Mouse (Mus musculus) spleen, postnatal 4 days (tissue): ENCODE results near the gene Kat7.
A peak's percentile ranks its signal among the peaks of the same experiment; 100 is the strongest.

ENCODE experiments used
- DNase-seq, 2 experiments: peaks; one replicate each; pipeline ENCODE4 v3.0.0; 2022; ENCODE audit warnings: low spot score in 2 of 2

Kat7 gene

DNA sequence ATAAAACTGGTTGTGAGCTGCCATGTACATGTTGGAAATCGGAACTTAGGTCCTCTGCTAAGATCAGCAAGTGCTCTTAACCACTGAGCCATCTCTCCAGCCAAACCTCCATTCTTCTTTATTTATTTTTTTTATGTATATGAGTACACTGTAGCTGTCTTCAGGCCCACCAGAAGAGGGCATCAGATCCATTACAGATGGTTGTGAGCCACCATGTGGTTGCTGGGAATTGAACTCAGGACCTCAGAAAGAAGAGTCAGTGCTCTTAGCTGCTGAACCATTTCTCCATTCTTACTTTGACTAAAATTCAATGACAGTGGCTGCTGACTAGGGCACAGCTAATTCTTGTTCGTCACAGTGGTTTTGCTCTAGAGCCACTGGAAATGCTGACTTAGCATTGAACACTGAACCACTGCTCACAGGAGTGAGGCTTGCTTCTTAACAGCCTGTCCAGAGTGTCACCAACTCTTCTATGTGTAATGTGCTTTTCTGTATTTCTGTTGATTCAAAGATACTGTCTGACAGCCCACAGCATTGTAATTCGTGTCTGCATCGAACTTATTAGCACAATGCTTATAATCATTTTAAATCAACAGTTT, 30.9 kb downstream of the Kat7 start:
- DNase-seq: no peak

DNA sequence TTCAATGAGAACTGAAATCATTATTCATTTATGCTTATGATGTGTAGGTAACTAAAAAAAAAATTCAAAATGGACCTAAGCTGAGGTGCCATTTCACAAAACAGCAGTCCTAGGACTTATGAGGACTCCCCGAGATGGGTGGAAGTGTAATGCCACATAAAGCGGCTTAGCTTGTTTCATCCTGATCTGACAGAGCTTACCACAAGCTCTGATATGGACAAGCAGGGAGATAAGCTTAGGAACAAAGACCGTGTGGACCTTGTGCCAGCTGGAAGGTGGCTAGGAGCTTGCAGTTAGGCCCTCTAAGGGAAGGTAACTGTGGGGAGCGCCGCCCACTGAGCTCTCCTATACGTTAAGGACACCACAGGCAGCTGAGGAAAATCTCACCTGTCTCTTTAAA, 34.0 kb downstream of the Kat7 start:
- no peak for DNase-seq

DNA sequence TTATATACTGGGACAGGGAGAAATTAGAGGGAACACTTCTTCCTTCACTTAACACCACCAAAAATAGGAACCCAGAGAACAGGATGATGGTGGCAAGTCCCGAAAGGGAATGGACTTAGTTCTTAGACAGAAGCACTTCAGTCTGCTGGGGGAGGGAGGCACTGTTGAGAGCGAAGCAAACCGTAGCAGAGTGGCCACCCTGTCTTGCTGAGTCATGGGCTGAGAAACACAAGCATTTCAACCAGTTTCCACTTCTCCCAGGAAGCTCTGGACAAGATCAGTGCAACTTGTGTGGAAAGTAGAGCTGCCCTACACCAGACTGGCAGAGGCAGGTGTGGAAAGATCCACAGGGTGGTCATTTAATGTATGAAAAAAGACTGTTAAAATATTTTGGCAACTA, 35.4 kb downstream of the Kat7 start:
- DNase-seq: no peak

DNA sequence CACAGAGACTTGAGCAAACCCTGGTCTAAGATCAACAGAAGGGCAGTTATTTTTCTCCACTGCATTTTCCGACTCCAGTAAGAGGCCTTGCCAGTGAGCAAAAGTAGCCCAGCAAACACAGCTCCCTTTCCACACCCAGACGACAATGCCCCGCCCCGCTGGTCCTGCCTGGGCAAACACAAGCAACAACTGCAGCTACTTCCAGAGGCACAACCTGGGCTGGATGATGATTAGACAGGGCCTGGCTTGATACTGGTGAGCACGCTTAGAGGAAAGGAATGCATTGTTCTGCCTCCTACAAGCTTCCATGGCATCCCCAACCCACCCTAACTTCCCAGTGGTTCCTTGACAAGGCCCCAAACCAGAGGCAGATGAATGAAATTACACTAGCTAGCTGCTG, 36.4 kb downstream of the Kat7 start:
- DNase-seq: no peak

DNA sequence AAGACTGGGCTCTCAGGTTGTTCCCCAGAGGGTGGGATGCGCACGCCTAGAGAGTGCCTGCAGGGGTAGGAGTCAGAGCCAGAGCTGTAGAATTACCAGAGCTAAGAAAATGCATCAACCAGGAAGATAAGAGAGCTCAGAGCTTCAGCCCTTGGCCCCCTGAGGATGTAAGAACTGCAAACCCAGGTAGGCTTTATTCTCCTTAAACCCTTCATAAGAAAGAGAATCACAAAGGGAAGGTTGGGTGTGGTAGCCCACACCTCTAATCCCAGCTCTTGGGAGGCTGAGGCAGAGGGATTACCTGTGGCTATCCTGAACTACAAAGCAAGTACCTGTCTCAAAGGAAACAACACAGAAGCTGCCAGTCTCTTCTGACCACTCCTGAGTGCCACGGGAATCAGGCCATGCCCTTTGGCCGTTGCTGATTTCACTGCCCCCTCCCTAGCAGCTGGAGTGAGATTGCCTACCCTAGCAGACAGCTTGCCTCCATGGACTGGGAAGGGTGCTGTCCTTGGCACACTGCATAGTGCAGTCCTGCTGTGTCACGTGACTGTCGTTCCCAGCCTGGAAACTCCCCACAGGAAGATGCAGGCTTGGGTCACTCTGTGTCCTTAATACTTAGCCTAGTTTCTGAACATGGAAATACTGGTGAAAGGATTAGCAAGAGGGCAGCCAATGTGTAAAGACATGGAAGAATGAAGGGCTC, 43.4 kb downstream of the Kat7 start:
- DNase-seq: no peak

DNA sequence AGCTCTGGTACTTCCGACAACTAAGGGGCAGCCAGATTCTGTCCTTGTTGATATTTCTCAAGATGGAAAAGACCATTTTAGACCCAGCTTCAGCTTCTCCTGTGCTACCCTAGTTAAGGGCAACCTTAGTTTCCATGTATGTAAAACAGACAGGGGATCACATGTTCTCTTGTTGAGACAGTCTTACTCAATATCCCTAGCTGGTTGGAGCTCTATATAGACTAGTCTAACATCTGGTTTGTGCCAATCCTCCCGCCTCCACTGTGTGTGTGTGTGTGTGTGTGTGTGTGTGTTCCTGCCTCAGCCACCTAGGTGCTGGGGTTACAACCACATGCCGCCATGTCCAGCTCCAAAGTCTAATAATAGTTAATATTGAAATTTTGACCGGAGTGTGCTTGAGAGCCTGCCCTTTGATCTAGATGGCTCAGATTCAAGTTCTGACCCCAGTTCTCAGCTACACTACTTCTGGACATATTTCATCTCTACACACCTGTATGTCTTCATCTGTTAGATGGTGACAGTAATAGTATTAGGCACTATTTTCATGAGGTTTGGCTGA, 45.5 kb downstream of the Kat7 start:
- no peak for DNase-seq

DNA sequence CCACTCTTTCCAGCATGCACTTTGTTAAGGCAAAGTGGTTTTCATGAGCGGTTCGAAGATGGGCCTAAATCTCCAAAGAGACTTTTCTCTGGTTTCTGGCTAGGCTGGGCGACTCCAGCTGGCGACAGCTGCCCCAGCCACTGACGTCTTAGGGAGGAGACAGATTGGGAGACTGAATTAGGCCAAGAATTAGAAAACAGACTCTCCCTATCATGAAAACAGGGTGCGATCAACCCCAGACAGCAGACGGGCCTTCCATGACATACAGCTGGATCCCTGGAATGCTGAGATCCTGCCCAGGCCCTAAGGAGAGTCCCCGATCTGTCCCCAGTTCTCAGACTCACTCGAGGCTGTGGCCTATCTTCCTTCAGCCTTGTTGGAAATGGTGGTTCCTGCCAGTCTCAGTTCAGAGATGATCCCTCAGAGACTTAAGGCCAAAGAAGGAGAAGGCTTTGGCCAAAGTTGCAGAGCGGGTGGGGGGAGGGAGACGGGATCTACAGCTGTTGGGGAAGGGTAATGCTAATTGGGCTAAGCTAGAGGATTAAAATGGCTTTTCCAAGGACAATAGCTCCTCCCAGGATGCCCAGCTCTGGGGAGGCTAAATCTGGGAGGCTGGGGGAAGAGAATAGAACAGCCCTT, 46.1 kb downstream of the Kat7 start:
- DNase-seq: no peak

DNA sequence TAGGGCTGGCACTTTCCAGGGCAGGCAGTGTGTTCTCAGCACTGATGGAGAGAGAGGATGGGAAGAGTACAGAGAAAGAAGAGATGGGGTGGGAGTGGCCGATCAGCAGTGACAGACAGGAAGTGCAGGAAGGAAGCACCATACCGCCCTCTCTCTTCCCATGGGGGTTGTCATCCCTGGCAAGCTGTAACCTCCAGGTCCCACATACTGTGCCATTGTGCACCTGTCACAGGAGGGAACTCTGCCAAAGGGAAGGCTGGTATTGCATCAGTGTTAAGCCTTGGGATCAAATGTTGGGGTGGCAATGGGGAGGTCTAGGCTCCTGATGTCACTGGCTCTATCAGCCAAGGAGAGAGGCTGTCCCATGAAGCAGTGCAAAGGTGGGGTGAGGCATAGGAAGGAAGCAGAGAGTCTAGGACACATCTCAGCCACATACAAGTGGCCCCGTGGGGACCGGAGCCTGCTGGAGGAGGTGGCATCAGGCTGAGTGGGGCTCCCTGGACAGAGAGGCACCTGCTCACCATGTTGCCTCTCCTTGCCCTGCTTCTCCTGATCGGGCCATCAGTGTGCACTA, 48.8 kb downstream of the Kat7 start, which contains the start of gene Tac4:
Gene Tac4 (plus strand): TSS at position 352 of the 574 bp plus-strand sequence.
- DNase-seq: no peak

DNA sequence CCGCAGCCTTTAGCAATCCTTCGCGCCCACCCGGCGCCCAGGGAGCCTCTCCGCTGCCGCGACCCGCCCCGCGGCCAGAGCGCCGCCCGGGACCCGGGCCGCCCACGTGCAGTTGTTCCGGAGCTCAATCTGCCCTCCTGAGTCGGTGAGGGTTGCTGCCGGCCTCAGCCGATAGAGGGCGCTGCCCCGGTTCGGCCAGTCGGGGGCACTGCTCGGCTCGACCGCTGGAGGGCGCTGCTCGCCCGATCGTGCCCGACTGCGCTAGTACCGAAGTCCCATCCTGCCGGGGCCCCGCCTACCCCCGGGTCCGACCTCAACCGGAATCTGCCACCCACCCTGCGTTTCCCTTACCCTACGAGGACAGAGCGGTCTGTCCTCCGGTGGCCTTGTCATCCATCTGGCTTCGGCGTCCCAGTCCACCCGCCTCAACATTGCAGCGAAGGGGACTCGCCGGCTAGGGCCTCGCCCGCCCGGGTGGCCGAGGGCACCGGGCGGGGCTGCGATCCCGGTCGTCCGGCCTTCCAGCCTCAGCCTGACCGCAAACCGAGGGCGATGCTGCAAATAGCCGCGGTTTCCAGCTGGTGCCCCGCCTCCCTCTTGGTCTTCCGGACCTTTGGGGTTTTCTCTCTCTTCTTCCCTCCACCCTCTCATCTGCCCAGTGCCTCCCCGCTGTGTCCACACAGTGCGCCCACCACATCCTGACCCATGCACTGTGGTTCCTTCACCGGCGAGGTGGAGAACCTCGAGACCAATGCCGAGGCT, 50.8 kb downstream of the Kat7 start:
- peak; percentile 90 to 99 for DNase-seq

DNA sequence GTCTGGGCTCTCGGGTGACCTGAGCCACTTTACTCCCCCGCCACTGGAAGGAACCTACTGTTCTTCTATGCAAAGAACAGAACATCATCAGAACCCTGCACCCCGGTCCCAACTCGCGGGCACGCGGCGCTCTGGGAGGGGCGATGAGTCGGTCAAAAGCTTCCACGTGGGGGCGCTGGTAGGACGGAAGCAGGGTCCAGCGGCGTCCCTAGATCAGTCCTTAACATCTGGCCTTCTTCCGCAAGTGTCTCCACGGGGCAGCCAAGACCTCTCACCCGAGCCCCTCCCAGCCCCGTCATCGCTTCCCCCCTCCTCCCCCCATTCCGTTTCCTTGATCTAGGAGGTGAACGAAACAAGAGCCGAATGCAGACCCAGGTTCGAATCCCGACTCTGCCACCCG, 51.6 kb downstream of the Kat7 start:
- peak; percentile 87 to 95 for DNase-seq

DNA sequence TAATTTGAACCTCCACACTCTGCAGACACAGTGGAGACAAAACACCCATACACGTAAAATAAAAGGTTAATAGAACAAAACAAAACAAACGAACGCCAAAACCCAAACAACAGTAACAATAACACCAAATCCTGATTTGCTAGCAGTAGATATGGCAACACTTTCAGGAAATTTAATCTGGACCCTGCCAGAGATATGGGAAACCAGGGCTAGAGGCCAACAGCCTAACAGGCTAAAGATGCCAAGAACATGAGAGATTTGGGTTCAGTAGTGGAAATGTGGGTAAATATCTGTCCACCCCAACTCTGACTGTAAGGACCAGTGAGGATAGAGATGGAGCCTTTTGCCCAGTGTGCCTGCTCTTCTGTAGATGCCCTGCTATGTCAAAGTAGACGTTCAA, 52.1 kb downstream of the Kat7 start:
- DNase-seq: no peak

DNA sequence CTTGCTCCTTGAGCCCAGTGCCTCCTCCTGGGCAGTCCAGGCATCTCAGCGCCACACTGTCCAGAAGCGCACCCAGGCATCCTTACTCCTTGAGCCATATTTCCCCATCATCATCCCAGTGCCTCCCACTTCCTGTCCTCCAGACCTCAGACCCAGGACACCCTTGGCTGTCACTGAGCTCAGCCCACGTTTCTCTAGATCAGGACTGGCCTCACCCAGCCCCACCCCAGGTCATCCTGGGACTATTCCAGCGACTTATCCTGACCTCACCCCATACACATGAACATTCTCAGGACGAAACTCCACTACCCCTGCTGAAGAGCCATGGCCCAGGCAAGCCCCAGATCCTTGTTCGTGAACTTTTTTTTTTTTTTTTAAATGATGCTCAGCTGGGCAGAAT, 54.3 kb downstream of the Kat7 start:
- no peak for DNase-seq

DNA sequence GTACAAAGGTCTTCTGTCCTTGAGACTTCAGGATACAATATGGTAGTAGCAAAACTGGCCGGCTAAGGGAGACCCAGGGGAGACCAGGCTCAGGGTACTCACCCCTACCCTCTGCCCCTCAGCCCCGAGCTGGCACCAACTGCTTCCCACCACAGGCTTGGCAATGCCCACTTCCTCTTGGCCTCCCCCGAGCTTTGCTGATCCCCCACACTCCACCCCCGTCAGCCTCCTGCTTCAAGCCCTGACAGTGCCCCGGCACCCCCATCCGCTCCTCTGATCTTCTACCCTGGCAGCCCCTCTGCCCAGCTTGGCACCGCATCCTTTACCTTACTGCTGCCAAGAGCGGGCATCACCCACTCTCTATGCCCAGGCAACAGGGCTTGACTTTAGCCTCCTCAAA, 55.9 kb downstream of the Kat7 start:
- DNase-seq: no peak

DNA sequence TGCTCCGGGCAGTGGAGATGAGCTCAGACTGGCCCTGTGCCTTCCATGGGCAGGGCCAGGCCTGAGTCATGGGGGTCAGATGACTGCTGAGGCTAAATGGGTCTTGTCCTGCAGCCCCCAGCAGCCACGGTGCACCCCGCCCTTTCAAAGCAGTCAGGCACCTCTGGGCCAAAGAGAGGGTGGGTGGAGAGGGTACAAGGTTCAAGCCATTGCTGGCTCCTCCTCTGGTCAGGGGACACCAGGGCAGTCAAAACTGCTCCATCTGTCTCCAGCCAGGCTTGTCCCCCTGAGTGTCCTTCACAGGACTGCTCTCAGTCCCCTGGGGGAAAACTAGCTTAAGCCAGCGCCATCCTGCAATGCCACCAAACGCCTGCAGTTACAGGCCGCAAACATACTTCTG, 57.9 kb downstream of the Kat7 start:
- DNase-seq: no peak

DNA sequence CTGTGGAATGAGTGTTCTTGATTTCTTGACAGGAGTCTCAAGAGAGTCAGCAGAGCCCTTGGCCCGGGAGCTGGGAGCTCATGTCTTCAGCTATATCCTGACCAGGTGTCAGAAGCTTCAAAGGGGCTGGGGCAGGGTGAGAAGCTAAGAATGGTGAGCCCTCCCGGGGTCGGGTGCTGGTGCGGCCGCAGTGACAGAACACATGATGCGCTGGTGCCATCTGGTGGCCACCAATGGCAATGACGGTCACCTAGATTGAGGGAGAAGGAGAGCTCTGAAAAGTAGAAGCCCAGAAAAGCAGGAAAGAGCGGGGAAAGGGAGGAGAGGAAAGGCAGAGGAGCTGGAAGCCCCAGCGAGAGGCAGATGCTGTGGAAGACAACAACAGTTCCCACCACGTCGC, 58.8 kb downstream of the Kat7 start:
- DNase-seq: peak; percentile 62 to 87

DNA sequence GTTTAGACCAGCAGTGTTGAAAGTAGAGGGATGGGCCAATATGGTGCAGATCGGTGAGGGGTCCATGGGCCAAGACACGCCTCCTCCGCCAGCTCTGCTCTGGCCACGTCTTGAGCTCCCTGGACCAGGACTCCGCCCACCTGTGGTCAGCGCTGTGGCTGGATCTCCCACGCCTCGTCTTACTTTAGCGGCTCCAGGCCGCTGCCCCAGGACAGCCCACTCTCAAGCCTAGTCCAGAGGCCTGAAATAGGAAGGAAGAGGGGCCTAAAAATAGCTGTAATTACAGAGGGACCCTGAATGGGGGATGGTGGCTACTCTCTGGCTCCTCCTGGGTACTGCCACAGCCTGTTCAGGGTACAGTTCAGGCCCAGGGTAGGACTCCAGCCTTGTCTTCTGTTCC, 59.9 kb downstream of the Kat7 start:
- no peak for DNase-seq

DNA sequence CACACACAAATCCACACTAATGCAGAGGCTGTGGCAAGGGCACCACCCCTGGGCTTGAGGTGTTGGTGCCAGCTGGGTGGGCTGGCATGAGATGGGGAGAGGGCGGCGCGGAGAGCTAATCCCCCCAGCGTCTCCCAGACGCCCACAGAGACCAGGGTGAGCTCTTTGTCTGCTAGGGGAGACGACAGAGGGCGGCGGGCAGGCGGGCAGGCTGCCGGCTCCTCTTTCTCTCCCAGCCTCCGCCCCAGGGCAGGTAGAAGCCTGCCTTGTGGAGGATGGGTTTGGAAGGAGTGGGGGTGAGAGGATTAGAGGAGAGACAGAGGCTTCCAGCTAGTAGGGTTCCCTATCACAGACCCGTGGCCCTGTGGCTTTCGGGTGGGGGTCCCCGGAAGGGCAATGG, 63.0 kb downstream of the Kat7 start:
- no peak for DNase-seq

DNA sequence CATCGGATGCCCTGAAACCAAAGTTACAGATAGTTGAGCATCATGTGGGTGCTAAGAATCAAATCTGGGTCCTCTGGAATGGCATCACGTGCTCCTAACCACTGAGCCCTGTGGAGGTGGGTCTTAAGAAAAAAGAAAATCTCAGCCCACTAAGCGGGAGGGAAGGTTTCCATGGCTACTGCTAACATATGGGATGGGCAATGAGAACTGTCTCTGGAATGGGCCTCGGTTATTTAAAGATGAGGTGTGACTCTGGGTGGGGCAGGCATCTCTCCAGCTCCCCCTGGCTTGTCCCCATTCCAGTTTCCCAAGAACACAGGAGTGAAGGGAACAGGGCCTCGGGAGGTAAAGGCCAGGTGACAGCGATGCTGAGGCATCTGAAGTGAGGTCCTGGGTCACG, 64.6 kb downstream of the Kat7 start:
- no peak for DNase-seq

DNA sequence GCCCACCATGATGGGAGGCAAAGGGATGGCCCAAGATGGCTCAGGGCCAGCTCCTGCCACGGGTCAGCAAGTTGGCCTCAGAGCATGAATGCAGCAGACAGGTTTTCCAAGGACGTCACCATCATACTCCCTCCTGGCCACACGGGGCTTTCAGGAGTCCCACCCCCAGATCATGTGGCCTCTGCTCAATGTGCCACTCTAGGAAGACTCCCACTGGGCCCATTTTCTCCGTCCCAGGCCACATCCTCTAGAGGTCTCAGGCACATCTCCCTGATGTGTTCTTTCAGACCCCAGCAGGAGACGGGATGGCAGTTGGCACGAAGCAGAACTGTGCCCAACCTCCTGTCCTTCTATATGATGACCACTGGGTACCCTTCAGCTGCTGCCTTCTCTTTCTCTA, 67.4 kb downstream of the Kat7 start:
- no peak for DNase-seq

DNA sequence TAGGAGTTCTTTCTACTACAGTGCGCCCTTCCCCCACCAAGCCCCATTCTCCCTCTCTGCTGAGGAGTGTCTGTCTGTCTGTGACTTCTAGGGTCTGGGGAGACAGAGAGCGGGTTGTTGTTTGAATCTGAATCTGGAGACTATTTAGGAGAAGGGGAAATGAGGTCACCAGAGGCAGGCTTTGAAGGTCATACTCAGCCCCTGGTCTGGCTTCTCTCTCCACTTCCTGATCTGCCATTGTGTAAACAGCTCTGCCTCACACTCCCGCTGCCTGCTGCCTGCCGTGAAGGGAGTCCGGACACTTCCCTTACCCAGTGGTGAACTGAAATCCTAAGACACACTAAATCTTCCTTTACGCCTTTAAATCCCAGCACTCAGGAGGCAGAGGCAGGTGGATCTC, 71.6 kb downstream of the Kat7 start:
- no peak for DNase-seq

DNA sequence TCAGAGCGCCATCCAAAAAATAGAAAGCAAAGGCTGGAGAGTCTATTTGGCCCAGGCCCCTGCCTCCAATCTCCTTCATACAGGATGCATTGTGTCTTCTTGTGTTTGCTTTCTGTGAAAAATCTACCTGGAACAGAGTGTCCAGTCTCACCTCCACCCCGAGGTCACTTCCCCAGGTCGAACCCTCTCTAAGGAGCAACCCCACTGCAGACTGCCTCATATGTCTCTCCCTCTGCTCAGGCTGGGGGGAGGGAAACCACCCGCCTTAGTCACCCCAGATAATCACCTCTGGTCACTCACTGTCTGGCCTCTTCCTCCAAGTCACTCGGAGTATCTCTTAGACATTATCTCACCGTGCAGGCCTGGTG, 77.7 kb downstream of the Kat7 start:
- no peak for DNase-seq
